Mouse (Mus musculus) forebrain, embryonic 15.5 days (tissue): ENCODE measurements at regions not wholly inside any gene's neighbourhood (a gene's known extent, or its start where the extent isn't known, plus 50 kb on each side); places are given as distances from the start of the nearest gene placed in this dataset.
A peak's percentile ranks its signal among the peaks of the same experiment; 100 is the strongest.

Experiments
- ATAC-seq: fragments of 200-750 bp; cut with Nextera tagmentation; replicated peaks from 2 replicates; pipeline ENCODE4 v1.8.0; 2017; ENCODE audit warnings: mild to moderate bottlenecking, moderate TSS enrichment, moderate library complexity
- H3K27ac ChIP-seq: fragments of 300-500 bp; sonication (generic); replicated peaks from 2 replicates; pipeline ENCODE4 v1.5.1; 2015; ENCODE audit warnings: mild to moderate bottlenecking, inconsistent platforms
- H3K27me3 ChIP-seq: fragments of 300-500 bp; sonication (generic); 2 replicates; pipeline ENCODE4 v1.6.1; 2015; ENCODE audit warnings: inconsistent platforms
- H3K36me3 ChIP-seq: fragments of 300-500 bp; sonication (generic); 2 replicates; pipeline ENCODE4 v1.6.1; 2015; ENCODE audit warnings: mild to moderate bottlenecking, inconsistent platforms
- H3K4me1 ChIP-seq: fragments of 300-500 bp; sonication (generic); 2 replicates; pipeline ENCODE4 v1.6.1; 2015; ENCODE audit warnings: inconsistent platforms
- H3K4me2 ChIP-seq: fragments of 300-500 bp; sonication (generic); replicated peaks from 2 replicates; pipeline ENCODE4 v1.6.1; 2015; ENCODE audit warnings: mild to moderate bottlenecking, inconsistent platforms
- H3K4me3 ChIP-seq: fragments of 300-500 bp; sonication (generic); 2 replicates; pipeline ENCODE4 v1.5.1; 2015; ENCODE audit warnings: mild to moderate bottlenecking, inconsistent platforms
- H3K9ac ChIP-seq: fragments of 300-500 bp; sonication (generic); replicated peaks from 2 replicates; pipeline ENCODE4 v1.6.1; 2015; ENCODE audit warnings: mild to moderate bottlenecking, inconsistent platforms
- H3K9me3 ChIP-seq: fragments of 300-500 bp; sonication (generic); 2 replicates; pipeline ENCODE4 v1.6.1; 2016; ENCODE audit warnings: inconsistent platforms
- WGBS: fragments of 180-500 bp; shearing (Covaris S2); methylation state at CpG from one replicate; pipeline ENCODE4 v1.1.7; 2015; ENCODE audit warnings: mixed read lengths; 5-methylcytosine and 5-hydroxymethylcytosine counted together

- Histone ChIP-seq H3K9me3 (no peaks in the 10 kb centered on the region), H3K4me3 (no peak overlapping the region), H3K36me3 (no peaks in the 10 kb centered on the region), H3K27me3 (no peaks in the 10 kb centered on the region), H3K4me2 (no peak overlapping the region), H3K27ac (no peak overlapping the region), H3K9ac (no peak overlapping the region), H3K4me1 (peaks cover 10% of the 10 kb centered on the region)
- WGBS = 76% methylated on average over 2 of the region's 2 CpGs
- ATAC-seq = no peak
These were observed 246.8 kb upstream of the Gm49339 start for GRCm38 (mm10) chr10:51233592-51233991.

DNA sequence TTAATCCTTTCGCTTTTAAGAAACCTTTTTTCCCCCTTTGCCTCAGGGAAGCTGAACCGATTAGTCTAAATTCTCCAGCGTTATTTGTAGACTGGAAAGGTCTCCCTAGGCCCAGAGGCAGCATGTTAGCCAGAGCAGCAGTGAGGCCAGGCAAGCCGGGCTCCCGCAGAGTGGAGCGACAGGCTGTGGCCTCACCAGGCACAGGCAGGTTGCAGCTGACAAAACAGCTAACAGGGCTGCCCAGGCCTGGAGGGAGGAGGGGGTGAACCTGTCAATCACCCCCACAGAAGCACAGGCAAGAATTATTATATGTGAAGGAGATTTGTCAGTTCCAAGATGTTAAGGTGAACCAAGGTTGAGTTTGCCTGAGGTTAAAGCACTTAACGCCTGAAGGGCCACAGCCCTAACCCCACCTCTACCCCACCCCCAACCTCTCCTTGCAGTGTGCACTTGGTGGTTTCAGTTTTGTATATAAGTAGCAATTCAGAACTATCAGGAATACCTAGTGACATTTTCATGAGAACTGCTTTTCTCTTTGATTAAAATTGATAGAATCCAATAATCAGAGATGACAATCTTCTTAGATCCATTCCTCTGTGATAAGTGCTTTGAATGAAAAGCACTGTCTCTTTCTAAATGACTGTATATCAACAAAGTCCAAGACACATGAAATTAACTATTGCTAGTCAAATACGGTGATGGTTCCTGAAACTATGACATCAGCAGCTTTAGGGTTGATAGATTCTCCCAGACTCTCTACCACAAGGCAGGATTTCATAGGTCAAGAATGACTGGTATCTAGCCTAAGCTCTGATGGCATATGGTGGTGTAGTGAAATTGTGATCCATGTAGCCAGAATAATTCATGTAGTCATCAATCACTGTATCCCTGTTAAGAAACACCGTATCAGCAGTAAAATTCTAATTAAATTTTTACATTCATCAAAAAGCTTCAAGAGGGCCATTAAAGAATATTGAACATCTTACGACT is 244.5 kb upstream of the Gm49339 start:
- Histone ChIP-seq H3K27me3 (no peaks in the 10 kb centered on the region), H3K27ac (no peak overlapping the region), H3K4me2 (no peak overlapping the region), H3K9me3 (no peaks in the 10 kb centered on the region), H3K36me3 (no peaks in the 10 kb centered on the region), H3K4me1 (peaks cover 10% of the 10 kb centered on the region), H3K4me3 (no peak overlapping the region), H3K9ac (no peak overlapping the region)
- ATAC-seq = peak; percentile 93
- WGBS = 28% methylated on average over 10 of the region's 10 CpGs

GRCm38 (mm10) chr10:51238103-51238502 is 242.3 kb upstream of the Gm49339 start:
- H3K4me2 ChIP-seq = no peak overlapping the region
- H3K9me3 ChIP-seq = no peaks in the 10 kb centered on the region
- no peak for ATAC-seq
- no peak overlapping the region for H3K4me3 ChIP-seq
- H3K9ac ChIP-seq = no peak overlapping the region
- H3K27me3 ChIP-seq = no peaks in the 10 kb centered on the region
- H3K36me3 ChIP-seq = no peaks in the 10 kb centered on the region
- peaks cover 10% of the 10 kb centered on the region for H3K4me1 ChIP-seq
- no peak overlapping the region for H3K27ac ChIP-seq

DNA sequence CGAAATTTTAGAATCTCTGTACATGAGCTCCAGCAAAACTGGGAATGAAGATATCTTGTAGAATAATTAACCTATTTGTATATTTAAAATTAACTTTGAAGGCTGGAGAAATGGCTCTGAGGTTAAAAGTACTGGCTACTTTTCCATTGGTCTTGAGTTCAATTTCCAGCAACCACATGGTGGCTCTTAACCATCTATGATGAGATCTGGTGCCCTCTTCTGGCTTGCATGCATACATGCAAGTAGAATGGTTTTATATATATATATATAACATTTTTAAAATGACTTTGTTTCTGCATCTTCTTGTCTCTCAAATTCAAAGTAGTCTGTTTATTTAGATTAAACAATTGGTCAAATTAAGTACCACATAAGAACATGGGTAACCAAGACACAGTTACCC is 227.0 kb upstream of the Gm49339 start:
- no peak for ATAC-seq

GRCm38 (mm10) chr10:51257587-51258049 is 222.8 kb upstream of the Gm49339 start:
- no peaks in the 10 kb centered on the region for H3K27me3 ChIP-seq
- H3K9me3 ChIP-seq = no peaks in the 10 kb centered on the region
- H3K4me3 ChIP-seq = no peak overlapping the region
- no peaks in the 10 kb centered on the region for H3K36me3 ChIP-seq
- no peak overlapping the region for H3K9ac ChIP-seq
- H3K4me2 ChIP-seq = no peak overlapping the region
- peak; percentile 70 for ATAC-seq
- 8% methylated on average over 4 of the region's 4 CpGs for WGBS
- peaks cover 6% of the 10 kb centered on the region; the same call in 1 of the 2 replicates for H3K4me1 ChIP-seq
- H3K27ac ChIP-seq = no peak overlapping the region

More for the DNA sequence above, 227.0 kb upstream of the Gm49339 start:
- 99% methylated on average over 1 of the region's 1 CpGs for WGBS
- H3K27ac ChIP-seq = no peak overlapping the region
- no peaks in the 10 kb centered on the region for H3K27me3 ChIP-seq
- H3K36me3 ChIP-seq = no peaks in the 10 kb centered on the region
- H3K9me3 ChIP-seq = no peaks in the 10 kb centered on the region
- H3K4me1 ChIP-seq = peaks cover 6% of the 10 kb centered on the region; the same call in 1 of the 2 replicates
- H3K4me3 ChIP-seq = no peak overlapping the region
- H3K4me2 ChIP-seq = no peak overlapping the region
- no peak overlapping the region for H3K9ac ChIP-seq

DNA sequence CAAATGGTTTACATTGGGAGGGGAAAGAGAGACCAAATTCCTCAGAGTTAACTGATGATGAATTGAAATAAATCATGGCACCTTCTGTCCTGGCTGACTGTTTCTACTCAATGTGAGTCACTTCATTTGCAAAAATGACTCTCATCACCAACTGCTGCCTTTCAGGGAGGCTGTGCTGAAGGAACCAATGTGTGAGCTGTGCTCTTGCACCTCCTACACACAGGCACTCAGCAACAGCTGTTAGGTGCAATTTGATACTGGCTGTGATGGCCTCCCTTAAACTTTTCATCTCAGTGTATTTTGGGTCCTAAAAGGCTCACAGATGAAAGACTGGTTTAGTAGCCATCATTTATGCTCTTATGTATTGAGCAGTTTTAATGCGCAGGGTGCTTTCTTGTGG is 209.0 kb upstream of the Gm49339 start:
- Histone ChIP-seq H3K4me2 (no peak overlapping the region), H3K9me3 (no peaks in the 10 kb centered on the region), H3K4me3 (no peak overlapping the region), H3K27ac (no peak overlapping the region), H3K4me1 (no peaks in the 10 kb centered on the region), H3K9ac (no peak overlapping the region), H3K36me3 (no peaks in the 10 kb centered on the region), H3K27me3 (no peaks in the 10 kb centered on the region)
- ATAC-seq = no peak
- 94% methylated on average over 1 of the region's 1 CpGs for WGBS

- no peaks in the 10 kb centered on the region for H3K9me3 ChIP-seq
- no peak overlapping the region for H3K9ac ChIP-seq
- no peak overlapping the region for H3K27ac ChIP-seq
- 74% methylated on average over 2 of the region's 2 CpGs for WGBS
- H3K4me3 ChIP-seq = no peak overlapping the region
- no peak overlapping the region for H3K4me2 ChIP-seq
- no peaks in the 10 kb centered on the region for H3K4me1 ChIP-seq
- ATAC-seq = no peak
- H3K27me3 ChIP-seq = no peaks in the 10 kb centered on the region
- no peaks in the 10 kb centered on the region for H3K36me3 ChIP-seq
These were observed 202.2 kb upstream of the Gm49339 start for GRCm38 (mm10) chr10:51278195-51278594.

GRCm38 (mm10) chr10:51282451-51282850 is 198.0 kb upstream of the Gm49339 start:
- Histone ChIP-seq H3K4me1 (0 out of 2 replicates have a peak, but pooled peaks cover 4% of the 10 kb centered on the region), H3K27ac (no peak overlapping the region), H3K36me3 (no peaks in the 10 kb centered on the region), H3K9ac (no peak overlapping the region), H3K9me3 (no peaks in the 10 kb centered on the region), H3K27me3 (no peaks in the 10 kb centered on the region), H3K4me2 (no peak overlapping the region), H3K4me3 (no peak overlapping the region)
- no peak for ATAC-seq
- WGBS = 19% methylated on average over 1 of the region's 1 CpGs

GRCm38 (mm10) chr10:51284538-51284937 is 195.9 kb upstream of the Gm49339 start:
- 0 out of 2 replicates have a peak, but pooled peaks cover 4% of the 10 kb centered on the region for H3K4me1 ChIP-seq
- H3K27ac ChIP-seq = no peak overlapping the region
- H3K9ac ChIP-seq = no peak overlapping the region
- H3K9me3 ChIP-seq = no peaks in the 10 kb centered on the region
- no peaks in the 10 kb centered on the region for H3K27me3 ChIP-seq
- no peak overlapping the region for H3K4me3 ChIP-seq
- H3K36me3 ChIP-seq = no peaks in the 10 kb centered on the region
- no peak overlapping the region for H3K4me2 ChIP-seq
- ATAC-seq = no peak

DNA sequence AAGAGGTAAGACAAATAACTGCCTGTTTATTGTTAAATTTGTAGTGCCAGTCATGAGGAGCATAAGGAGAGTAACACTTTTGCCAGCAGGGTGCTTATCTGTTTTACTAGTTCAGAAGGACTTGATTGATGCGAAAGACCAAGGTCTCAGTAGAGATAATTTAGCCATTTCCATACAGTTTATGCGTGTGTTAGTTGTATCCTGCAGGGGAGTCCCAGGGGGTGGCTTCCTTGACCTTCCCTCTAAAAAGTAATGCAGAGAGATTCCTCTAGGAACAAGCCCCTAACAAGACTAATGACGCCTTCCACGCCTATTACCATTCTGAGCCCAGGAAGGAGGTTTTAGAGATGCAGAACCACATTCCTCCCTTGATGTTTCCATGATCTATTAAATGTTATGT is 192.6 kb upstream of the Gm49339 start:
- Histone ChIP-seq H3K4me1 (0 out of 2 replicates have a peak, but pooled peaks cover 4% of the 10 kb centered on the region), H3K9ac (no peak overlapping the region), H3K4me3 (no peak overlapping the region), H3K9me3 (no peaks in the 10 kb centered on the region), H3K27me3 (no peaks in the 10 kb centered on the region), H3K36me3 (no peaks in the 10 kb centered on the region), H3K27ac (no peak overlapping the region), H3K4me2 (no peak overlapping the region)
- WGBS = 52% methylated on average over 4 of the region's 4 CpGs
- no peak for ATAC-seq

- Histone ChIP-seq H3K27ac (no peak overlapping the region), H3K4me2 (no peak overlapping the region), H3K4me1 (no peaks in the 10 kb centered on the region), H3K9me3 (no peaks in the 10 kb centered on the region), H3K27me3 (no peaks in the 10 kb centered on the region), H3K9ac (no peak overlapping the region), H3K4me3 (no peak overlapping the region), H3K36me3 (no peaks in the 10 kb centered on the region)
- WGBS = 36% methylated on average over 5 of the region's 5 CpGs
- peak; percentile 91 for ATAC-seq
These were observed 188.8 kb upstream of the Gm49339 start for GRCm38 (mm10) chr10:51291412-51292207.

DNA sequence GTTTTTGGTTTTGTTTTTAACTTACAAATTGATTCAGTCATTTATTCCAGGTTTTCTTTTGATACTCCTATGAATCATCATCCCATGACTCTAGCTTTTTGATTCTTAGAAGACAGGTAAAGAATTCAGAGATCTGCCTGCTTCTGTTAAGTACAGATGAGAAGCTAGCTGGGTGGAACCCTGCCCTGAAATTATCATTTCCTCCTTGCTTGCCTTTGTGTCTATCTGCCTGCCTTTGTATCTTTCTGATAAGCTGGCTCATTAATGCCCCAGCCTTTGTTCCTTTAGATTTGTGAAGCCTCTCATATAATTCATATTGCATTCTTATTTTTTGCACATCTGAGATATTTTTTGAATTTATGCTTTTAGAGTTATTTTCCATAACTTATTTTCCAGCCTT is 167.6 kb upstream of the Gm49339 start:
- ATAC-seq = no peak

More for the DNA sequence above, 167.6 kb upstream of the Gm49339 start:
- no peaks in the 10 kb centered on the region for H3K4me1 ChIP-seq
- no peaks in the 10 kb centered on the region for H3K36me3 ChIP-seq
- H3K9me3 ChIP-seq = no peaks in the 10 kb centered on the region
- H3K9ac ChIP-seq = no peak overlapping the region
- H3K4me3 ChIP-seq = no peak overlapping the region
- H3K4me2 ChIP-seq = no peak overlapping the region
- no peak overlapping the region for H3K27ac ChIP-seq
- H3K27me3 ChIP-seq = no peaks in the 10 kb centered on the region
